Mouse (Mus musculus): ENCODE results near the gene Pard6b. TPM values are rescaled to one million over a fixed set of nuclear protein-coding genes. Genes with fewer than 3 reads are reported as not detected.

Pard6b gene
- polyA plus RNA-seq, 1 experiment from 2014 or later: 47.2 TPM

- Histone ChIP-seq H3K4me1 (ENCODE audit: insufficient read depth, low read depth, low read length) (no peaks in the 10 kb centered on the region), H3K9me3 (ENCODE audit: low read length) (no peaks in the 10 kb centered on the region), H3K27ac (ENCODE audit: low read length) (no peak overlapping the region), H3K36me3 (ENCODE audit: insufficient read depth, low read length) (no peaks in the 10 kb centered on the region), H3K4me3 (ENCODE audit: low read depth, low read length) (no peak overlapping the region), H3K9ac (replicated peaks; ENCODE audit: low read depth) (no peak overlapping the region), H3K4me2 (replicated peaks; ENCODE audit: low read depth, low read length) (0 out of 2 replicates have a peak overlapping the region, but pooled peaks have one; percentile 18), H3K27me3 (replicated peaks; ENCODE audit: insufficient read depth, low read length) (0 out of 2 replicates have a peak, but pooled peaks cover 2% of the 10 kb centered on the region)
- TF ChIP-seq CTCF (IDR thresholded peaks at IDR 0.05): no peak
- DNase-seq (ENCODE audit: low spot score): no peak
- ATAC-seq: no peak
- 73% methylated on average over 9 of the region's 9 CpGs for WGBS
Measured at GRCm38 (mm10) chr2:168086839-168087238, 6.0 kb downstream of the Pard6b start.

DNA sequence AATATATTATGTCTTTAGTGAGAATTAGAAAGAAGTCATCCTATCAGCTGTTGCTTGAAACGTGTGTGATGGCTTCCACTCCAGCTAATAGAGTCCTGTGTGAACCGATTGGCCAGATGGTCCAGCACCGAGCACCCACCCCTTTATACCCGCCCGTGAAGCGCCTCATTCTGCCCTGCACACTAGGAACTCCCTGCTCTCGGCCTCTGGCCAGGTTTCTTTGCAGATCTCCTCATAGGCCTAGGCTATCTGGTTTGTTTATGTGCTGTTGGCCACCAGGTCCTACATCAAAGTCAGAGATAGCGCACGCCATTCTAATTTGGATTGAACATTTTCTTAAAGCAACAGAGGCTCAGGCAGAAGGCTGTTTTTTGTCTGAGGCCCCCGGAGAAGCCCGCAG is 10.8 kb downstream of the Pard6b start:
- Histone ChIP-seq H3K36me3 (ENCODE audit: insufficient read depth, low read length) (no peaks in the 10 kb centered on the region), H3K9me3 (ENCODE audit: low read length) (no peaks in the 10 kb centered on the region), H3K4me3 (ENCODE audit: low read depth, low read length) (no peak overlapping the region), H3K27ac (ENCODE audit: low read length) (no peak overlapping the region), H3K9ac (replicated peaks; ENCODE audit: low read depth) (no peak overlapping the region), H3K4me2 (replicated peaks; ENCODE audit: low read depth, low read length) (no peak overlapping the region), H3K4me1 (ENCODE audit: insufficient read depth, low read depth, low read length) (no peaks in the 10 kb centered on the region), H3K27me3 (replicated peaks; ENCODE audit: insufficient read depth, low read length) (no peaks in the 10 kb centered on the region)
- WGBS: 47% methylated on average over 11 of the region's 11 CpGs
- ATAC-seq (no peak), DNase-seq (ENCODE audit: low spot score) (no peak)
- no peak for TF ChIP-seq EP300 (IDR thresholded peaks at IDR 0.05)
- no peak for TF ChIP-seq CTCF (IDR thresholded peaks at IDR 0.05)

DNA sequence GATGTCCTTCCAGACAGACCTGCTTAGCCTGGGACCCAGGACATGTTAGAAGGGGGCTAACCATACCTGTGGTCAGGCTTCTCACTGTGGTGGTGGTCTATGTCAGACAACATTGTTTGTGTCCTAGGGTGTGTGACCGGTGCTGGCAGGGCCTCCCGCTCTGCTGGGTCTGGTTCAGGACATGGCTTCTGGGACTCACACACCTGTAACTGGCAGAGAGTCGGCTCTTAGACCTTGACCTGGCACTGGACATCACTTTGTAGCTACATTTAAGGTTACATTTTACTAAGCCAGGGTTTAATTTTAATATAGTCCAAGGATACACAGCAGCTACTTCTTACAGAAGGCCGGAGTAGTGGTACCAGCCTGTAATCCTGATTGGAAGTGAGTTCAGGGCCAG is 12.3 kb downstream of the Pard6b start:
- WGBS: 94% methylated on average over 4 of the region's 4 CpGs
- H3K27ac ChIP-seq (ENCODE audit: low read length): no peak overlapping the region
- ATAC-seq: no peak

GRCm38 (mm10) chr2:168095077-168095476 is 14.3 kb downstream of the Pard6b start:
- ATAC-seq: no peak
- WGBS: 45% methylated on average over 8 of the region's 8 CpGs
- TF ChIP-seq CTCF (IDR thresholded peaks at IDR 0.05): no peak
- no peak overlapping the region for H3K4me3 ChIP-seq (ENCODE audit: low read depth, low read length)
- H3K27me3 ChIP-seq (replicated peaks; ENCODE audit: insufficient read depth, low read length): no peaks in the 10 kb centered on the region
- H3K4me2 ChIP-seq (replicated peaks; ENCODE audit: low read depth, low read length): no peak overlapping the region
- no peak for DNase-seq (ENCODE audit: low spot score)
- no peak overlapping the region for H3K9ac ChIP-seq (replicated peaks; ENCODE audit: low read depth)
- no peak overlapping the region for H3K27ac ChIP-seq (ENCODE audit: low read length)
- 0 out of 2 replicates have a peak, but pooled peaks cover 4% of the 10 kb centered on the region for H3K36me3 ChIP-seq (ENCODE audit: insufficient read depth, low read length)
- no peaks in the 10 kb centered on the region for H3K4me1 ChIP-seq (ENCODE audit: insufficient read depth, low read depth, low read length)
- no peaks in the 10 kb centered on the region for H3K9me3 ChIP-seq (ENCODE audit: low read length)

More for the DNA sequence above, 12.3 kb downstream of the Pard6b start:
- TF ChIP-seq CTCF (IDR thresholded peaks at IDR 0.05) (no peak), EP300 (IDR thresholded peaks at IDR 0.05) (no peak)
- H3K27me3 ChIP-seq (replicated peaks; ENCODE audit: insufficient read depth, low read length): no peaks in the 10 kb centered on the region
- no peaks in the 10 kb centered on the region for H3K36me3 ChIP-seq (ENCODE audit: insufficient read depth, low read length)
- H3K9me3 ChIP-seq (ENCODE audit: low read length): no peaks in the 10 kb centered on the region
- H3K4me3 ChIP-seq (ENCODE audit: low read depth, low read length): no peak overlapping the region
- H3K9ac ChIP-seq (replicated peaks; ENCODE audit: low read depth): no peak overlapping the region
- DNase-seq (ENCODE audit: low spot score): no peak
- H3K4me1 ChIP-seq (ENCODE audit: insufficient read depth, low read depth, low read length): no peaks in the 10 kb centered on the region
- H3K4me2 ChIP-seq (replicated peaks; ENCODE audit: low read depth, low read length): no peak overlapping the region

DNA sequence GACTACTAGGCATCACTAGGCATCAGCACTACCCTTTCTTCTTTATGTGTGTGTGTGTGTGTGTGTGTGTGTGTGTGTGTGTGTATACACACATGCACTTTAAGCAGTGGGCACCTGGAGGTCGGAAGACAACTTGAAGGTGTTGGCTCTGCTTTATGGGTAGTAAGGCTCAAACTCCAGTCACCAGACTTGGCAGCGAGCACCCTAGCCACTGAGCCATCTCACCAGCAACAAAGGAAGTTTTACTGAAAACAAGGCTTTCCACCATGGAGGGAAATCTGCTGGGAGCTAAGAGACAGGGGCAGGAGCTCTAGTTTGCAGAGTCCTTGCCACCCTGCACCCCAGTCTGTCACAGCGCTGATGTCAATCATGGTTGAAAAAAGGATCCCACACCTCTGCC is 15.7 kb downstream of the Pard6b start:
- H3K4me2 ChIP-seq (replicated peaks; ENCODE audit: low read depth, low read length): no peak overlapping the region
- 60% methylated on average over 3 of the region's 3 CpGs for WGBS
- H3K4me1 ChIP-seq (ENCODE audit: insufficient read depth, low read depth, low read length): no peaks in the 10 kb centered on the region
- no peak for TF ChIP-seq CTCF (IDR thresholded peaks at IDR 0.05)
- no peak for TF ChIP-seq EP300 (IDR thresholded peaks at IDR 0.05)
- no peaks in the 10 kb centered on the region for H3K27me3 ChIP-seq (replicated peaks; ENCODE audit: insufficient read depth, low read length)
- no peak overlapping the region for H3K4me3 ChIP-seq (ENCODE audit: low read depth, low read length)
- H3K9me3 ChIP-seq (ENCODE audit: low read length): no peaks in the 10 kb centered on the region
- no peak for ATAC-seq
- 0 out of 2 replicates have a peak, but pooled peaks cover 4% of the 10 kb centered on the region for H3K36me3 ChIP-seq (ENCODE audit: insufficient read depth, low read length)
- DNase-seq (ENCODE audit: low spot score): no peak
- no peak overlapping the region for H3K9ac ChIP-seq (replicated peaks; ENCODE audit: low read depth)
- H3K27ac ChIP-seq (ENCODE audit: low read length): no peak overlapping the region

- H3K9me3 ChIP-seq (ENCODE audit: low read length): no peaks in the 10 kb centered on the region
- H3K9ac ChIP-seq (replicated peaks; ENCODE audit: low read depth): no peak overlapping the region
- peak overlapping the region; percentile 33 for H3K4me2 ChIP-seq (replicated peaks; ENCODE audit: low read depth, low read length)
- H3K36me3 ChIP-seq (ENCODE audit: insufficient read depth, low read length): 0 out of 2 replicates have a peak, but pooled peaks cover 4% of the 10 kb centered on the region
- no peaks in the 10 kb centered on the region for H3K27me3 ChIP-seq (replicated peaks; ENCODE audit: insufficient read depth, low read length)
- TF ChIP-seq CTCF (IDR thresholded peaks at IDR 0.05): peak; percentile 93
- no peak for TF ChIP-seq EP300 (IDR thresholded peaks at IDR 0.05)
- H3K27ac ChIP-seq (ENCODE audit: low read length): peak overlapping the region; percentile 20; the same call in 1 of the 2 replicates
- H3K4me1 ChIP-seq (ENCODE audit: insufficient read depth, low read depth, low read length): no peaks in the 10 kb centered on the region
- ATAC-seq (peak; percentile 84), DNase-seq (ENCODE audit: low spot score) (peak; percentile 79)
- 24% methylated on average over 6 of the region's 6 CpGs for WGBS
- 0 out of 2 replicates have a peak overlapping the region, but pooled peaks have one; percentile 12 for H3K4me3 ChIP-seq (ENCODE audit: low read depth, low read length)
Measured at GRCm38 (mm10) chr2:168098040-168098439, 17.2 kb downstream of the Pard6b start.

GRCm38 (mm10) chr2:168100008-168100407 is 19.2 kb downstream of the Pard6b start:
- Histone ChIP-seq H3K27ac (ENCODE audit: low read length) (no peak overlapping the region), H3K9me3 (ENCODE audit: low read length) (no peaks in the 10 kb centered on the region), H3K4me3 (ENCODE audit: low read depth, low read length) (no peak overlapping the region), H3K27me3 (replicated peaks; ENCODE audit: insufficient read depth, low read length) (no peaks in the 10 kb centered on the region), H3K4me2 (replicated peaks; ENCODE audit: low read depth, low read length) (no peak overlapping the region), H3K4me1 (ENCODE audit: insufficient read depth, low read depth, low read length) (no peaks in the 10 kb centered on the region), H3K36me3 (ENCODE audit: insufficient read depth, low read length) (0 out of 2 replicates have a peak, but pooled peaks cover 4% of the 10 kb centered on the region), H3K9ac (replicated peaks; ENCODE audit: low read depth) (no peak overlapping the region)
- WGBS: 65% methylated on average over 13 of the region's 13 CpGs
- TF ChIP-seq EP300 (IDR thresholded peaks at IDR 0.05) (no peak), CTCF (IDR thresholded peaks at IDR 0.05) (no peak)
- ATAC-seq (no peak), DNase-seq (ENCODE audit: low spot score) (no peak)
